Mouse (Mus musculus): Measurements from ENCODE around the gene Vapb. TPM values are rescaled to one million over a fixed set of nuclear protein-coding genes. Genes with fewer than 3 reads are reported as not detected.

Gene Vapb
- total and polyA plus RNA-seq, 2 experiments from 2014 or later, result 11.2 to 25.8 TPM

DNA sequence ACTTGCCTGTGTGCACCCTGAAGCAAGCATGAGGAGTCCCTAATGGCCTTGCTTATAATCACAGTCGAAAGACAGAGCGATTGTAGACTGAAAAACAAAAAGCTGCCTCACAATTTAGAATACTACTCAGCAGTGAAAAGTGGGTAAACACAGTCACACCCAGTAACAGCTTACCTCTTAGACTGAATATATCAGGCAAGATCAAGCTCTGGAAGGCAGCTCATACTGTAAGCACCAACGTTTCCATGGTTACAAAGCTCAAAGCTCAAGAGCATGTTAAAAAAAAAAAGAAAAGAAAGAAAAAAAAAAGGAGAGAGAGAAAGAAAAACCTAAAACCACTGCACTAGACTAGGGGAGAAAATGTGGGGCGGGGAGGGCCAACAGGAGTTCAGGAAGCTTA, 89.0 kb downstream of the Vapb start:
- Histone ChIP-seq H3K4me1 (ENCODE audit: control insufficient read depth, insufficient read depth) (no peaks in the 10 kb centered on the region), H3K4me2 (ENCODE audit: low read depth, low read length) (no peak overlapping the region), H3K9ac (replicated peaks; ENCODE audit: low read depth, low read length) (no peak overlapping the region), H3K36me3 (replicated peaks; ENCODE audit: control insufficient read depth, insufficient read depth, low read length) (no peaks in the 10 kb centered on the region), H3K27me3 (ENCODE audit: control insufficient read depth, insufficient read depth, low read length) (no peaks in the 10 kb centered on the region), H3K9me3 (replicated peaks; ENCODE audit: control insufficient read depth, low read length) (no peaks in the 10 kb centered on the region), H3K27ac (ENCODE audit: low read depth) (no peak overlapping the region), H3K4me3 (ENCODE audit: low read depth, low read length) (no peak overlapping the region)
- WGBS, result 85% methylated on average over 4 of the region's 4 CpGs
- TF ChIP-seq CTCF (IDR thresholded peaks at IDR 0.05; ENCODE audit: low read depth) (no peak), EP300 (IDR thresholded peaks at IDR 0.05; ENCODE audit: low read depth) (no peak)
- ATAC-seq (ENCODE audit: insufficient read depth, low read depth) (no peak), DNase-seq (ENCODE audit: low spot score) (no peak)

DNA sequence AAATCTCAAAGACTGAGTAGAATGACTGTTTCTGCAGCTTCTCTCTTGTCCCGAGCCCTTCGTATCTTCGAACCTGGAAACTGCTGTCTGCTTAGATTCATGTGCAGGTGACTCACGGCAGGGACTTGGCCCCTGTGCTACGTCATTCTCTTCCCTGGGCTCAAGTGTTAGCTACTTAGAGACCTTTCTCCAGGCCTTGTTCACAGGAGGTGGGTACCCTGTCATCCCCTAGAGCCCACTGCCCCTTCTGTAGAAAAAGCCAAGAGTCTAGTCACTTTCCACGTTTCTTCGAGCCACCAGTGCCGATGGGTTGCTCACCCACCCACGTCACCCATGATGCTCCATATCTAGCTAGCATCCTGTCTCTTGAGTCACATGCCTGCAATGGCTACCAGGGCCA, 89.9 kb downstream of the Vapb start:
- no peaks in the 10 kb centered on the region for H3K36me3 ChIP-seq (replicated peaks; ENCODE audit: control insufficient read depth, insufficient read depth, low read length)
- no peak overlapping the region for H3K4me2 ChIP-seq (ENCODE audit: low read depth, low read length)
- TF ChIP-seq CTCF (IDR thresholded peaks at IDR 0.05; ENCODE audit: low read depth) (no peak), EP300 (IDR thresholded peaks at IDR 0.05; ENCODE audit: low read depth) (no peak)
- no peaks in the 10 kb centered on the region for H3K4me1 ChIP-seq (ENCODE audit: control insufficient read depth, insufficient read depth)
- ATAC-seq (ENCODE audit: insufficient read depth, low read depth), result no peak
- H3K4me3 ChIP-seq (ENCODE audit: low read depth, low read length), result no peak overlapping the region
- WGBS, result 83% methylated on average over 9 of the region's 9 CpGs
- H3K9ac ChIP-seq (replicated peaks; ENCODE audit: low read depth, low read length), result no peak overlapping the region
- no peaks in the 10 kb centered on the region for H3K9me3 ChIP-seq (replicated peaks; ENCODE audit: control insufficient read depth, low read length)
- H3K27ac ChIP-seq (ENCODE audit: low read depth), result no peak overlapping the region
- no peak for DNase-seq (ENCODE audit: low spot score)
- no peaks in the 10 kb centered on the region for H3K27me3 ChIP-seq (ENCODE audit: control insufficient read depth, insufficient read depth, low read length)

DNA sequence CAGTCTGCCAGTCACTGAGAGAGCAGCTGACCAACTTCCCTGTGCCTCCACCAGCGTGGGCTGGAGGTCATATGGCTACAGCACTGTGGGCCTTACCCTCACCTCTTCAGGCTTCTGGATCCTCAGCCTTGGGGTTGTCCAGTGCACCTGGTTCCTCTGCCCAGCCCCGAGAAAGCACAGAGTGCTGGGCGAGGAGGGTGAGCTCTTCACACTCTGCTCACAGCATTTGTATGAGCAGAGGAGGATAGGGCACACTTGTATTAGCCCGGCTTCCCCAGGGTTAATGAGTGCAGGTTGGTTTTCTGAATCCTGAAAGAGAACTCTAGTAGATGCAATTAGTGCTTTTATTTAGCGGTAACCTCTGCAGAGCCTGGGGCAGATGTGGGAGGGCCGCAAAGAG, 90.8 kb downstream of the Vapb start:
- Histone ChIP-seq H3K4me2 (ENCODE audit: low read depth, low read length) (no peak overlapping the region), H3K9me3 (replicated peaks; ENCODE audit: control insufficient read depth, low read length) (no peaks in the 10 kb centered on the region), H3K27ac (ENCODE audit: low read depth) (no peak overlapping the region), H3K9ac (replicated peaks; ENCODE audit: low read depth, low read length) (no peak overlapping the region), H3K4me3 (ENCODE audit: low read depth, low read length) (no peak overlapping the region), H3K4me1 (ENCODE audit: control insufficient read depth, insufficient read depth) (no peaks in the 10 kb centered on the region), H3K27me3 (ENCODE audit: control insufficient read depth, insufficient read depth, low read length) (no peaks in the 10 kb centered on the region), H3K36me3 (replicated peaks; ENCODE audit: control insufficient read depth, insufficient read depth, low read length) (no peaks in the 10 kb centered on the region)
- WGBS, result 85% methylated on average over 6 of the region's 6 CpGs
- ATAC-seq (ENCODE audit: insufficient read depth, low read depth) (no peak), DNase-seq (ENCODE audit: low spot score) (no peak)
- no peak for TF ChIP-seq EP300 (IDR thresholded peaks at IDR 0.05; ENCODE audit: low read depth)
- no peak for TF ChIP-seq CTCF (IDR thresholded peaks at IDR 0.05; ENCODE audit: low read depth)

DNA sequence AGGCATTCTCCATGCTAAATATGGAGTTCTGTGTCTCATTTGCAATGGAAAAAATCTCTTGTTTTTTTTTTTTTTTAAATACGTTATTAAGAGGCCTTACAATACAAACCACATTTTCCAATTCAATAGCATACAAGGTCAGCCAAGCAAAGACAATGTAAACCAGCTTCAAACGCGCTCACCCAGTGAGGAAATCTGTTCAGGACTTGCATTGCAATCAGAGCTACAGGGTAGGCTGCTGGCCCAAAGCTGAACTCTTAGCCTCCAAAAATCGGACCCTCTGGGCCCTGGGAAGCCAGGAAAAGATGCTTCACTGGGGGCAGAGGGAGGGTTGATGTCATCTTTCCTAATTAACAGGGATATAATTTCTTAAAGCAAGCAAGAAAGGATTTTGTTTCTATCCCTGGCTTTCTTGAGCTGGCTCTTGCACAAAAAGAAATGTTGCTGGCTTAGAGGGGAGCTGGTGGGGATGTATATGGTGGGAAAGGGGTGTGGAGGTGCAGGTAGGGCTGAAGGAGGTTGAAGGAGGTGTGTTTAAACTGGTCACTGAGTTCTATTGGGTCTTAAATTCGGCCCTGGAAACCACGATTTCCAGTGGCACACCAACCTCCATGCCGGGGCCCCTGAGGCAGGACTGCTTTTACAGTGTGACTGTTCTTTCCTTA, 95.6 kb downstream of the Vapb start:
- Histone ChIP-seq H3K27me3 (ENCODE audit: control insufficient read depth, insufficient read depth, low read length) (no peaks in the 10 kb centered on the region), H3K27ac (ENCODE audit: low read depth) (no peak overlapping the region), H3K4me3 (ENCODE audit: low read depth, low read length) (no peak overlapping the region), H3K4me1 (ENCODE audit: control insufficient read depth, insufficient read depth) (no peaks in the 10 kb centered on the region), H3K36me3 (replicated peaks; ENCODE audit: control insufficient read depth, insufficient read depth, low read length) (no peaks in the 10 kb centered on the region), H3K9me3 (replicated peaks; ENCODE audit: control insufficient read depth, low read length) (no peaks in the 10 kb centered on the region), H3K4me2 (ENCODE audit: low read depth, low read length) (no peak overlapping the region), H3K9ac (replicated peaks; ENCODE audit: low read depth, low read length) (no peak overlapping the region)
- DNase-seq (ENCODE audit: low spot score), result no peak
- 71% methylated on average over 7 of the region's 7 CpGs for WGBS
- ATAC-seq (ENCODE audit: insufficient read depth, low read depth), result no peak
- TF ChIP-seq EP300 (IDR thresholded peaks at IDR 0.05; ENCODE audit: low read depth) (no peak), CTCF (IDR thresholded peaks at IDR 0.05; ENCODE audit: low read depth) (no peak)

Small RNA genes within 50 kb of the gene (microRNA-seq; reads per million reads assigned to microRNA genes)
- gene Mir6340, result not detected

Other genes with a start within 250 kb of the Vapb start
- gene 1700021F07Rik, start 214.9 kb upstream of the Vapb start, total RNA-seq (2014; rRNA removed; ENCODE audit: low replicate concordance), result not detected in 2 replicates
- not detected in 2 replicates for gene 1700021F07Rik, start 214.9 kb upstream of the Vapb start, polyA plus RNA-seq (2015; fragmentation: Nextera tagmentation; extraction: Ambion mirVana)
- gene Ankrd60, start 159.1 kb upstream of the Vapb start, total RNA-seq (2014; rRNA removed; ENCODE audit: low replicate concordance), result not detected in 2 replicates
- not detected in 2 replicates for gene Ankrd60, start 159.1 kb upstream of the Vapb start, polyA plus RNA-seq (2015; fragmentation: Nextera tagmentation; extraction: Ambion mirVana)
- 18.2 and 25.2 TPM in 2 replicates for gene Rab22a, start 77.8 kb upstream of the Vapb start, total RNA-seq (2014; rRNA removed; ENCODE audit: low replicate concordance)
- 30.8 and 31.4 TPM in 2 replicates for gene Rab22a, start 77.8 kb upstream of the Vapb start, polyA plus RNA-seq (2015; fragmentation: Nextera tagmentation; extraction: Ambion mirVana)
- gene 1700010B08Rik, start 18.1 kb upstream of the Vapb start, total RNA-seq (2014; rRNA removed; ENCODE audit: low replicate concordance), result not detected in 2 replicates
- gene 1700010B08Rik, start 18.1 kb upstream of the Vapb start, polyA plus RNA-seq (2015; fragmentation: Nextera tagmentation; extraction: Ambion mirVana), result not detected in 2 replicates